Mouse (Mus musculus): ENCODE results near the gene Bap1. TPM values are rescaled to one million over a fixed set of nuclear protein-coding genes. Genes with fewer than 3 reads are reported as not detected.

Gene Bap1
- total RNA-seq (2014; rRNA removed) (119 and 136 TPM in 2 replicates), polyA plus RNA-seq (2015; fragmentation: Nextera tagmentation; extraction: Ambion mirVana) (101 and 104 TPM in 2 replicates)

GRCm38 (mm10) chr14:31251084-31251604, at the start of gene Bap1, which contains the start of gene Phf7:
Bap1 (plus strand) TSS chr14:31251450.
Phf7 (minus strand) TSS chr14:31251317.
- peak within 1 kb of the TSS; percentile 97 for H3K27ac ChIP-seq
- no peaks in the 10 kb centered on the region for H3K9me3 ChIP-seq (ENCODE audit: low read length)
- peaks cover 7% of the 10 kb centered on the region; the same call in 1 of the 2 replicates for H3K4me1 ChIP-seq (ENCODE audit: insufficient read depth, low read length)
- peaks cover 29% of the 10 kb centered on the region for H3K36me3 ChIP-seq (ENCODE audit: insufficient read depth, low read length)
- peak within 1 kb of the TSS; percentile 99 for H3K4me3 ChIP-seq (ENCODE audit: low read length)
- peak; percentile 95 for ATAC-seq
- peak within 1 kb of the TSS; percentile 99 for H3K9ac ChIP-seq (replicated peaks; ENCODE audit: low read length)
- DNase-seq (ENCODE audit: low spot score): peak; percentile 98
- H3K27me3 ChIP-seq (ENCODE audit: insufficient read depth, low read length): no peaks in the 10 kb centered on the region
- no peak for TF ChIP-seq CTCF (IDR thresholded peaks at IDR 0.05; ENCODE audit: low read depth)
- peak within 1 kb of the TSS; percentile 87 for H3K4me2 ChIP-seq (ENCODE audit: low read depth, low read length)
- WGBS: under 1% methylated on average over 74 of the region's 75 CpGs

GRCm38 (mm10) chr14:31204844-31205243, 46.4 kb upstream of the Bap1 start:
- ATAC-seq (no peak), DNase-seq (ENCODE audit: low spot score) (no peak)
- Histone ChIP-seq H3K4me2 (ENCODE audit: low read depth, low read length) (peak overlapping the region; percentile 89), H3K4me3 (ENCODE audit: low read length) (peak overlapping the region; percentile 54), H3K27me3 (ENCODE audit: insufficient read depth, low read length) (no peaks in the 10 kb centered on the region), H3K4me1 (ENCODE audit: insufficient read depth, low read length) (peaks cover 12% of the 10 kb centered on the region; the same call in 1 of the 2 replicates), H3K9me3 (ENCODE audit: low read length) (no peaks in the 10 kb centered on the region), H3K36me3 (ENCODE audit: insufficient read depth, low read length) (peaks cover 32% of the 10 kb centered on the region), H3K27ac (peak overlapping the region; percentile 85), H3K9ac (replicated peaks; ENCODE audit: low read length) (peak overlapping the region; percentile 70)
- WGBS: 65% methylated on average over 4 of the region's 4 CpGs
- no peak for TF ChIP-seq CTCF (IDR thresholded peaks at IDR 0.05; ENCODE audit: low read depth)

GRCm38 (mm10) chr14:31205244-31205561, 46.0 kb upstream of the Bap1 start:
- TF ChIP-seq CTCF (IDR thresholded peaks at IDR 0.05; ENCODE audit: low read depth): no peak
- DNase-seq (ENCODE audit: low spot score) (peak; percentile 46), ATAC-seq (peak; percentile 30)
- H3K27ac ChIP-seq: peak overlapping the region; percentile 85
- H3K36me3 ChIP-seq (ENCODE audit: insufficient read depth, low read length): peaks cover 30% of the 10 kb centered on the region
- 16% methylated on average over 8 of the region's 8 CpGs for WGBS
- no peaks in the 10 kb centered on the region for H3K9me3 ChIP-seq (ENCODE audit: low read length)
- H3K4me3 ChIP-seq (ENCODE audit: low read length): peak overlapping the region; percentile 54
- H3K27me3 ChIP-seq (ENCODE audit: insufficient read depth, low read length): no peaks in the 10 kb centered on the region
- peaks cover 12% of the 10 kb centered on the region; the same call in 1 of the 2 replicates for H3K4me1 ChIP-seq (ENCODE audit: insufficient read depth, low read length)
- peak overlapping the region; percentile 70 for H3K9ac ChIP-seq (replicated peaks; ENCODE audit: low read length)
- H3K4me2 ChIP-seq (ENCODE audit: low read depth, low read length): peak overlapping the region; percentile 89

GRCm38 (mm10) chr14:31205562-31206467, 45.4 kb upstream of the Bap1 start:
- Histone ChIP-seq H3K9ac (replicated peaks; ENCODE audit: low read length) (peak overlapping the region; percentile 70), H3K27me3 (ENCODE audit: insufficient read depth, low read length) (no peaks in the 10 kb centered on the region), H3K9me3 (ENCODE audit: low read length) (no peaks in the 10 kb centered on the region), H3K27ac (peak overlapping the region; percentile 85), H3K4me1 (ENCODE audit: insufficient read depth, low read length) (peaks cover 12% of the 10 kb centered on the region; the same call in 1 of the 2 replicates), H3K36me3 (ENCODE audit: insufficient read depth, low read length) (peaks cover 25% of the 10 kb centered on the region), H3K4me3 (ENCODE audit: low read length) (peak overlapping the region; percentile 54), H3K4me2 (ENCODE audit: low read depth, low read length) (peak overlapping the region; percentile 89)
- under 1% methylated on average over 37 of the region's 39 CpGs for WGBS
- DNase-seq (ENCODE audit: low spot score): peak; percentile 59
- peak; percentile 68 for ATAC-seq
- no peak for TF ChIP-seq CTCF (IDR thresholded peaks at IDR 0.05; ENCODE audit: low read depth)

- ATAC-seq: peak; percentile 75
- Histone ChIP-seq H3K4me1 (ENCODE audit: insufficient read depth, low read length) (peaks cover 12% of the 10 kb centered on the region; the same call in 1 of the 2 replicates), H3K27me3 (ENCODE audit: insufficient read depth, low read length) (no peaks in the 10 kb centered on the region), H3K9ac (replicated peaks; ENCODE audit: low read length) (peak overlapping the region; percentile 70), H3K4me2 (ENCODE audit: low read depth, low read length) (peak overlapping the region; percentile 89), H3K9me3 (ENCODE audit: low read length) (no peaks in the 10 kb centered on the region), H3K27ac (peak overlapping the region; percentile 85), H3K4me3 (ENCODE audit: low read length) (peak overlapping the region; percentile 54), H3K36me3 (ENCODE audit: insufficient read depth, low read length) (peaks cover 22% of the 10 kb centered on the region)
- TF ChIP-seq CTCF (IDR thresholded peaks at IDR 0.05; ENCODE audit: low read depth): no peak
- 2% methylated on average over 46 of the region's 48 CpGs for WGBS
- DNase-seq (ENCODE audit: low spot score): peak; percentile 97
Measured at GRCm38 (mm10) chr14:31206472-31206981, 44.7 kb upstream of the Bap1 start.

- H3K4me2 ChIP-seq (ENCODE audit: low read depth, low read length): peak overlapping the region; percentile 89
- 76% methylated on average over 13 of the region's 13 CpGs for WGBS
- ATAC-seq: peak; percentile 33
Measured at GRCm38 (mm10) chr14:31207070-31207830, 44.0 kb upstream of the Bap1 start.

More at GRCm38 (mm10) chr14:31207070-31207830, 44.0 kb upstream of the Bap1 start:
- TF ChIP-seq CTCF (IDR thresholded peaks at IDR 0.05; ENCODE audit: low read depth): no peak
- no peaks in the 10 kb centered on the region for H3K9me3 ChIP-seq (ENCODE audit: low read length)
- no peaks in the 10 kb centered on the region for H3K27me3 ChIP-seq (ENCODE audit: insufficient read depth, low read length)
- H3K27ac ChIP-seq: peak overlapping the region; percentile 85
- peak overlapping the region; percentile 54 for H3K4me3 ChIP-seq (ENCODE audit: low read length)
- H3K9ac ChIP-seq (replicated peaks; ENCODE audit: low read length): peak overlapping the region; percentile 70
- H3K36me3 ChIP-seq (ENCODE audit: insufficient read depth, low read length): peaks cover 15% of the 10 kb centered on the region; the same call in 1 of the 2 replicates
- peaks cover 12% of the 10 kb centered on the region; the same call in 1 of the 2 replicates for H3K4me1 ChIP-seq (ENCODE audit: insufficient read depth, low read length)
- no peak for DNase-seq (ENCODE audit: low spot score)

Measured in hindbrain, postnatal 0 days (tissue).